Mouse (Mus musculus) lung, adult 2 months (tissue): ENCODE data around the gene Golt1b.
"Not testable (repeated sequence)": the region's sequence is repeated elsewhere in the genome, so short reads cannot be mapped to it uniquely, and the experiment has no call there.

Source experiments
- CTCF ChIP-seq: fragments of 200-500 bp; IDR thresholded peaks from 2 replicates; pipeline ENCODE4 v1.5.1; 2011; ENCODE audit warnings: mild to moderate bottlenecking, low read length, control low read depth; ENCODE audit not compliant: insufficient read depth
- POLR2A ChIP-seq: fragments of 200-500 bp; IDR thresholded peaks from 2 replicates; pipeline ENCODE4 v1.6.1; 2011; ENCODE audit warnings: low read depth, mild to moderate bottlenecking, control low read depth, low read length, borderline replicate concordance; ENCODE audit errors: extremely low read depth

- TF ChIP-seq POLR2A, CTCF: not testable (repeated sequence)
Observed at GRCm38 (mm10) chr6:142352099-142352498, 34.9 kb upstream of the Golt1b start.
